Mouse (Mus musculus) forebrain, postnatal 0 days (tissue): Measurements from ENCODE around the gene Sgsm1. TPM values are rescaled to one million over a fixed set of nuclear protein-coding genes. Genes with fewer than 3 reads are reported as not detected.

Experiments used
- ATAC-seq: fragments of 200-750 bp; cut with Nextera tagmentation; 2 replicates; pipeline ENCODE4 v1.8.0; 2017; ENCODE audit warnings: mild to moderate bottlenecking, moderate library complexity
- DNase-seq: peaks from one replicate; pipeline ENCODE4 v3.0.0-alpha.2; 2015
- H3K27ac ChIP-seq: fragments of 300-500 bp; sonication (generic); 2 replicates; pipeline ENCODE4 v1.5.1; 2014; ENCODE audit warnings: low read depth, mild to moderate bottlenecking, antibody characterized with exemption, low read length, moderate library complexity, mixed read lengths
- H3K27me3 ChIP-seq: fragments of 300-500 bp; sonication (generic); 2 replicates; pipeline ENCODE4 v1.6.1; 2014; ENCODE audit warnings: mild to moderate bottlenecking, low read length, mixed read lengths; ENCODE audit not compliant: insufficient read depth
- H3K36me3 ChIP-seq: fragments of 300-500 bp; sonication (generic); 2 replicates; pipeline ENCODE4 v1.6.1; 2014; ENCODE audit warnings: mild to moderate bottlenecking, moderate library complexity; ENCODE audit not compliant: insufficient read depth
- H3K4me1 ChIP-seq: fragments of 300-500 bp; sonication (generic); 2 replicates; pipeline ENCODE4 v1.6.1; 2014; ENCODE audit warnings: antibody characterized with exemption; ENCODE audit not compliant: insufficient read depth
- H3K4me2 ChIP-seq: fragments of 300-500 bp; sonication (generic); 2 replicates; pipeline ENCODE4 v1.6.1; 2014; ENCODE audit warnings: low read depth, mild to moderate bottlenecking, moderate library complexity
- H3K4me3 ChIP-seq: fragments of 300-500 bp; sonication (generic); 2 replicates; pipeline ENCODE4 v1.5.1; 2014; ENCODE audit warnings: low read depth, low read length, mixed read lengths
- H3K9ac ChIP-seq: fragments of 300-500 bp; sonication (generic); 2 replicates; pipeline ENCODE4 v1.6.1; 2014; ENCODE audit warnings: mild to moderate bottlenecking
- H3K9me3 ChIP-seq: fragments of 300-500 bp; sonication (generic); 2 replicates; pipeline ENCODE4 v1.6.1; 2016; ENCODE audit warnings: low read length
- CTCF ChIP-seq: sonication (generic); IDR thresholded peaks from 2 replicates; pipeline ENCODE4 v1.5.1; 2016; ENCODE audit warnings: antibody characterized with exemption, control low read depth, low read depth
- WGBS: fragments of 180-500 bp; shearing (Covaris S2); extraction: QIAGEN DNeasy Blood & Tissue Kit; methylation state at CpG from one replicate; pipeline ENCODE4 v1.1.7; 2014; 5-methylcytosine and 5-hydroxymethylcytosine counted together
- microRNA-seq, 2 experiments: library from miRNA; unstranded; fragments of <30 nt; microRNA quantifications; one replicate each; pipeline ENCODE4; 2016
- polyA plus RNA-seq: library from polyadenylated mRNA; unstranded; fragments of >200 nt; fragmentation: Nextera tagmentation; extraction: Ambion mirVana; gene quantifications from 2 replicates; pipeline ENCODE4 v1.2.1, GENCODE M21; 2015
- total RNA-seq: library from RNA; depleted of rRNA; stranded (reverse); fragments of >200 nt; gene quantifications from 2 replicates; pipeline ENCODE4 v1.2.3, GENCODE M21; 2014; rRNA removed

Sgsm1 gene
- total and polyA plus RNA-seq, 2 experiments from 2014 or later = 16.5 to 48.7 TPM

GRCm38 (mm10) chr5:113195451-113195850, 115.1 kb downstream of the Sgsm1 start:
- Histone ChIP-seq H3K4me1 (peaks cover 27% of the 10 kb centered on the region; the same call in 1 of the 2 replicates), H3K36me3 (no peaks in the 10 kb centered on the region), H3K27ac (peak overlapping the region; percentile 71), H3K4me3 (no peak overlapping the region), H3K27me3 (no peaks in the 10 kb centered on the region), H3K4me2 (no peak overlapping the region), H3K9ac (no peak overlapping the region), H3K9me3 (no peaks in the 10 kb centered on the region)
- ATAC-seq (peak; percentile 69; the same call in 1 of the 2 replicates), DNase-seq (peak; percentile 83)
- no peak for TF ChIP-seq CTCF
- WGBS = 48% methylated on average over 12 of the region's 12 CpGs

DNA sequence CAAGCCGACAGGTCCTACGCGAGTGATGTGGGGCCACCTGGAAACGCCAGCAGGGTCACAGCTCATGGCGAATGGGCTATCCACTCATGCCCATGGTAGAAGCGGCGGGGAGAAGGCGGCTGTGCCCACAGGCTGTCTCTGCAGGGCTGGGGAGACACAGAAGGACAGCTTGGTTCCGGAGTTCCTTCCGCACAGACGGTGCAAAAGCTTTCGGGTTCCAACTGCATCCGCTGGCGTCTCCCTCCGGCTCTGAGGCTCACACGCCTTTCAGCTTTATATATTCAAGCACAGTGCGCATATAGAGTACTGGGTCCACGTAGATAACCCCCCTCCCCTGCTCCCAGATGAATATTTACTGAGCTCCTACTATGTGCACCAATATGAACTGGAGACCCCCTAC, 116.8 kb downstream of the Sgsm1 start:
- Histone ChIP-seq H3K4me3 (peak overlapping the region; percentile 16), H3K36me3 (peaks cover 3% of the 10 kb centered on the region), H3K4me2 (peak overlapping the region; percentile 29), H3K9me3 (no peaks in the 10 kb centered on the region), H3K4me1 (peaks cover 27% of the 10 kb centered on the region; the same call in 1 of the 2 replicates), H3K27ac (peak overlapping the region; percentile 50; the same call in 1 of the 2 replicates), H3K27me3 (no peaks in the 10 kb centered on the region), H3K9ac (peak overlapping the region; percentile 22)
- no peak for TF ChIP-seq CTCF
- WGBS = 74% methylated on average over 18 of the region's 18 CpGs
- DNase-seq = peak; percentile 80
- ATAC-seq = peak; percentile 58

Small RNA genes lying within 50 kb of the gene (microRNA-seq; reads per million reads assigned to microRNA genes)
- gene Mir7229 (0 reads per million in 2 experiments), gene Mir7230 (0 reads per million in 2 experiments)

Other genes starting within 250 kb of the Sgsm1 start
- not detected in 2 replicates for gene Crybb2, start 240.7 kb downstream of the Sgsm1 start, total RNA-seq
- not detected in 2 replicates for gene Crybb2, start 240.7 kb downstream of the Sgsm1 start, polyA plus RNA-seq
- gene Crybb3, start 229.2 kb downstream of the Sgsm1 start, total RNA-seq = 0.81 and 2.0 TPM in 2 replicates
- gene Crybb3, start 229.2 kb downstream of the Sgsm1 start, polyA plus RNA-seq = 1.6 and 1.7 TPM in 2 replicates
- gene 2900026A02Rik, start 89.5 kb downstream of the Sgsm1 start, total RNA-seq = 9.2 and 10.9 TPM in 2 replicates
- gene 2900026A02Rik, start 89.5 kb downstream of the Sgsm1 start, polyA plus RNA-seq = 2.7 and 3.3 TPM in 2 replicates
- gene Tmem211, start 83.9 kb downstream of the Sgsm1 start, total RNA-seq = not detected in 2 replicates
- gene Tmem211, start 83.9 kb downstream of the Sgsm1 start, polyA plus RNA-seq = not detected in 2 replicates
- gene Aym1, start 46.5 kb upstream of the Sgsm1 start, total RNA-seq = not detected in 2 replicates
- not detected in 2 replicates for gene Aym1, start 46.5 kb upstream of the Sgsm1 start, polyA plus RNA-seq
- 24.4 and 25.1 TPM in 2 replicates for gene Wscd2, start 179.5 kb upstream of the Sgsm1 start, total RNA-seq
- gene Wscd2, start 179.5 kb upstream of the Sgsm1 start, polyA plus RNA-seq = 8.1 and 10.2 TPM in 2 replicates